Mouse (Mus musculus) liver, adult 2 months (tissue): ENCODE measurements at regions not wholly inside any gene's neighbourhood (a gene's known extent, or its start where the extent isn't known, plus 50 kb on each side); places are given as distances from the start of the nearest gene placed in this dataset.

Source experiments
- DNase-seq: peaks from one replicate; pipeline ENCODE4 v3.0.0-alpha.2; 2011; ENCODE audit warnings: low read depth, low spot score; ENCODE audit errors: extremely low read depth
- H3K27ac ChIP-seq: fragments of 200-500 bp; replicated peaks from 2 replicates; pipeline ENCODE4 v1.5.1; 2012; ENCODE audit warnings: low read depth, mild to moderate bottlenecking, control low read depth, inconsistent platforms, low read length; ENCODE audit not compliant: insufficient read depth
- H3K27me3 ChIP-seq: fragments of 200-500 bp; 2 replicates; pipeline ENCODE4 v1.6.1; 2012; ENCODE audit warnings: mild to moderate bottlenecking, moderate library complexity, low read length, inconsistent platforms; ENCODE audit not compliant: control insufficient read depth, insufficient read depth
- H3K36me3 ChIP-seq: fragments of 200-500 bp; 2 replicates; pipeline ENCODE4 v1.6.1; 2012; ENCODE audit warnings: low read length, inconsistent platforms; ENCODE audit not compliant: control insufficient read depth, insufficient read depth
- H3K4me1 ChIP-seq: fragments of 200-500 bp; 2 replicates; pipeline ENCODE4 v1.6.1; 2011; ENCODE audit warnings: low read length; ENCODE audit not compliant: control insufficient read depth, insufficient read depth
- H3K4me3 ChIP-seq: fragments of 200-500 bp; 2 replicates; pipeline ENCODE4 v1.5.1; 2011; ENCODE audit warnings: low read depth, mild to moderate bottlenecking, control low read depth, low read length, moderate library complexity; ENCODE audit not compliant: insufficient read depth
- H3K79me2 ChIP-seq: fragments of 200-500 bp; 2 replicates; pipeline ENCODE4 v1.6.1; 2012; ENCODE audit warnings: inconsistent platforms, mild to moderate bottlenecking, low read length, moderate library complexity; ENCODE audit not compliant: control insufficient read depth, insufficient read depth
- H3K9ac ChIP-seq: fragments of 200-500 bp; 2 replicates; pipeline ENCODE4 v1.6.1; 2012; ENCODE audit warnings: low read depth, mild to moderate bottlenecking, control low read depth, inconsistent platforms, low read length
- CTCF ChIP-seq: fragments of 200-500 bp; IDR thresholded peaks from 2 replicates; pipeline ENCODE4 v1.5.1; 2011; ENCODE audit warnings: low read depth, low read length, control low read depth
- POLR2A ChIP-seq: fragments of 200-500 bp; IDR thresholded peaks from 2 replicates; pipeline ENCODE4 v1.6.1; 2011; ENCODE audit warnings: low read length, control low read depth; ENCODE audit not compliant: insufficient read depth; ENCODE audit errors: extremely low read depth
- WGBS: fragments of 180-500 bp; shearing (Covaris S2); methylation state at CpG from one replicate; pipeline ENCODE4 v1.1.7; 2018; 5-methylcytosine and 5-hydroxymethylcytosine counted together

DNA sequence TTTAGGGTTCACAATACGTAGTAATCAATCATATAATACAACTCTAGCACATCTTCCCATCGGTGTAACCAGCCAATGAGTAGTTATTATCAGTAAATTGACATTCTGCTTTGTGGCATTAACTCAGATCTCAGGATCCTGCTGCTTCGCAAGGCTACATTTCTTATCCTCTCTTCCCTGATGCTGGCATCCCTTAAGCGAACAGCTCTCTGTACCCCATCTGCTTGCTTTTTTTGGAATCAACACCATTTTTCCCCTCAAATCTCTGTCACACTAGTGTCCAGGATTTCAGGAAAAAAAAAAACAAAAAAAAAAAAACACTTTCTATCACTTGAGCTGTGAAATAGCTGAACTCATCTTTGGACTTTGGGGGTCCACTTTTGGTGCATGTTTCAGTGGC lies 263.1 kb downstream of the Phf14 start:
- H3K4me1 ChIP-seq = no peaks in the 10 kb centered on the region

DNA sequence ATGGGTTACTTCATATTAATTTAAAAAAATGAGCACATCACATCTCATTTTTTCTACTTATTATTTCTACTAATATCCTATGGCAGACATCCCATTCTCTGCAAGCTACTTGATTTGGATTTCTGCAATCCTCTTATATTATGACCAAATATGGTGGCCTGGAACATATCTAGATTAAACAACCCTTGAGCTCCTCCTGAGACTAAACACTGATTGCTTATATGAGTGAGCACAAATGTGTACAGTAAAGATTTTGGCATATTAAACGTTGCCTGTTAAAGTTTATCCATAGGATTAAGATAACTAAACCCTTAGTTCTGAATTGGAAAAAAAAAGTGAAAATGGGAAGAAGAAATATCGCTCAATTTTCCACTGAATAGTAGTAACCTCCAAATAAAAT lies 263.6 kb downstream of the Phf14 start:
- H3K36me3 ChIP-seq = no peaks in the 10 kb centered on the region
- H3K79me2 ChIP-seq = no peaks in the 10 kb centered on the region
- no peak overlapping the region for H3K4me3 ChIP-seq
- H3K27me3 ChIP-seq = no peaks in the 10 kb centered on the region
- 71% methylated on average over 2 of the region's 2 CpGs for WGBS
- no peak for DNase-seq
- H3K27ac ChIP-seq = no peak overlapping the region
- H3K9ac ChIP-seq = no peak overlapping the region
- TF ChIP-seq POLR2A = no peak
- no peak for TF ChIP-seq CTCF
- no peaks in the 10 kb centered on the region for H3K4me1 ChIP-seq

More for the DNA sequence above, 263.1 kb downstream of the Phf14 start:
- 75% methylated on average over 4 of the region's 4 CpGs for WGBS
- TF ChIP-seq POLR2A (no peak), CTCF (no peak)
- no peak overlapping the region for H3K4me3 ChIP-seq
- no peak overlapping the region for H3K9ac ChIP-seq
- no peaks in the 10 kb centered on the region for H3K36me3 ChIP-seq
- H3K27ac ChIP-seq = no peak overlapping the region
- DNase-seq = no peak
- H3K79me2 ChIP-seq = no peaks in the 10 kb centered on the region
- no peaks in the 10 kb centered on the region for H3K27me3 ChIP-seq

DNA sequence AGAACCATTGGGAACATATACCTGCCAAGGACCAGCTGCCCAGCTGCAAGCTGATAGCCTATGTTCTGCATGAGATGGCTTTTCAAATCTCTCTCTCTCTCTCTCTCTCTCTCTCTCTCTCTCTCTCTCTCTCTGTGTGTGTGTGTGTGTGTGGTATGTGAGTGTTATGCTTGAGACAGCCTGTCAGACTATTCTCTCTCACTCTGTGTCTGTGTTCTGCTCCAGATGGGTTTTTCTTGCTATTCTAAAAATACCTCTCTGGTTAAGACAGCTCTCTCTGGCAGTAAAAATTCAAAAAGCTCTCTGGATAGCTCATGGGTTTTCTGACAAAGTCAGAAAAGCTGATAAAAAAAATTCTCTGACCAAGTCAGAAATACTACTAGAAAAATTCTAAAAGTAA lies 270.4 kb downstream of the Phf14 start:
- no peak overlapping the region for H3K9ac ChIP-seq
- H3K4me1 ChIP-seq = no peaks in the 10 kb centered on the region
- no peak for DNase-seq
- H3K36me3 ChIP-seq = no peaks in the 10 kb centered on the region
- H3K4me3 ChIP-seq = no peak overlapping the region
- no peak overlapping the region for H3K27ac ChIP-seq
- TF ChIP-seq POLR2A (no peak), CTCF (no peak)
- H3K27me3 ChIP-seq = no peaks in the 10 kb centered on the region
- H3K79me2 ChIP-seq = no peaks in the 10 kb centered on the region

- Histone ChIP-seq H3K79me2 (no peaks in the 10 kb centered on the region), H3K4me3 (no peak overlapping the region), H3K27me3 (no peaks in the 10 kb centered on the region), H3K27ac (no peak overlapping the region), H3K4me1 (no peaks in the 10 kb centered on the region), H3K9ac (no peak overlapping the region), H3K36me3 (no peaks in the 10 kb centered on the region)
- no peak for TF ChIP-seq CTCF
- no peak for TF ChIP-seq POLR2A
- WGBS = 85% methylated on average over 3 of the region's 3 CpGs
- DNase-seq = no peak
These were observed 273.3 kb downstream of the Phf14 start for GRCm38 (mm10) chr6:12180951-12181350.

GRCm38 (mm10) chr6:12210190-12210589 lies 302.6 kb downstream of the Phf14 start:
- Histone ChIP-seq H3K27me3 (no peaks in the 10 kb centered on the region), H3K9ac (no peak overlapping the region), H3K27ac (no peak overlapping the region), H3K4me1 (no peaks in the 10 kb centered on the region), H3K4me3 (no peak overlapping the region), H3K36me3 (no peaks in the 10 kb centered on the region), H3K79me2 (no peaks in the 10 kb centered on the region)
- TF ChIP-seq CTCF (no peak), POLR2A (no peak)
- 77% methylated on average over 1 of the region's 1 CpGs for WGBS
- DNase-seq = no peak

DNA sequence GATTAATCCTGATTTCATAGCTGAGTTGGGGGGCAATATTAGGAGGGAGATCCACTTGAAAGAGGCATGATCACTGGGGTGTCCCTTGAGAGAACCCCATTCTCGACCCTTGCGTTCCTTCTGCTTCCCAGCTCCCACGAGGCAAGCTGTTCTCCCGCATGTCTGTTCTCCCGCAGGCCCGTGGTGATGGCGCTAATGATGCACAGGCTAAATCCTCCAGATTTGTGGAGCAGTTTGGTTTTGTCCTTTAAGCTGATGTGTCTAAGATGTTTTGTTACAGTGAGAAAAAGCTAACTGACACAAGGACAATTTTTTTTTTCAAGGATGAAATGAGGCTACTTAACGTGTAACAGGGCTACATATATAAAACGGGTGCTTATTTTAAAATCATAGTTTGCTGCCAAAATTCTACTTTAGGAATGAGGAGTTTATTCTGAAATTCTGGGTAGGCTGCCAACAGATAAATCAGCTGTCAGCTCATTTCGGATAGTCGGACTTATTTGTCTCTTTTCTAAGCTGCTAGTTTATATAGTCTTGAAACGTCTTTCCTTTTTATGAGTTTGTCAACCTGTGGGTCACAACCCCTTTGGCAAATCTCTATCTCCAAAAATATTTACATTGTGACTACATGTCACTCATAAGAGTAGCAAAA lies 307.0 kb downstream of the Phf14 start:
- no peak for TF ChIP-seq POLR2A
- TF ChIP-seq CTCF = no peak
- Histone ChIP-seq H3K4me1 (no peaks in the 10 kb centered on the region), H3K9ac (no peak overlapping the region), H3K27me3 (no peaks in the 10 kb centered on the region), H3K79me2 (no peaks in the 10 kb centered on the region), H3K36me3 (no peaks in the 10 kb centered on the region), H3K4me3 (no peak overlapping the region), H3K27ac (no peak overlapping the region)
- 87% methylated on average over 12 of the region's 12 CpGs for WGBS
- no peak for DNase-seq
